Mouse (Mus musculus) activated CD4-positive, CD25-positive, alpha-beta regulatory T cell, adult 4 months (primary cell): ENCODE measurements around the gene Ago1. TPM values are rescaled to one million over a fixed set of nuclear protein-coding genes. Genes with fewer than 3 reads are reported as not detected.
A peak's percentile ranks its signal among the peaks of the same experiment; 100 is the strongest.

Source experiments
- ATAC-seq: one replicate; pipeline ENCODE4 v1.8.0; 2017
- polyA plus RNA-seq, 2 experiments: library from polyadenylated mRNA; unstranded; fragments of 100-300 nt; shearing (Covaris generic); gene quantifications; one replicate each; pipeline ENCODE4 v1.2.1; 2017

The Ago1 gene
- polyA plus RNA-seq: 1 to 10 TPM; 6.7 to 7.8 TPM

GRCm38 (mm10) chr4:126468285-126468901, at the start of gene Ago1:
Ago1 (minus strand) TSS chr4:126468583.
- ATAC-seq: peak; percentile 89

GRCm38 (mm10) chr4:126512308-126513066, 44.1 kb upstream of the Ago1 start:
- no peak for ATAC-seq

GRCm38 (mm10) chr4:126511013-126511412, 42.6 kb upstream of the Ago1 start:
- no peak for ATAC-seq

- ATAC-seq: no peak
These were observed 40.7 kb upstream of the Ago1 start for GRCm38 (mm10) chr4:126509072-126509471.

- ATAC-seq: no peak
These were observed 39.9 kb upstream of the Ago1 start for GRCm38 (mm10) chr4:126508110-126508899.

- no peak for ATAC-seq
These were observed 34.6 kb upstream of the Ago1 start for GRCm38 (mm10) chr4:126502977-126503309.

- no peak for ATAC-seq
These were observed 34.0 kb upstream of the Ago1 start for GRCm38 (mm10) chr4:126502141-126502976.

- ATAC-seq: no peak
These were observed 30.2 kb upstream of the Ago1 start for GRCm38 (mm10) chr4:126498601-126499000.

- no peak for ATAC-seq
These were observed 28.6 kb upstream of the Ago1 start for GRCm38 (mm10) chr4:126496963-126497362.

GRCm38 (mm10) chr4:126495942-126496790, 27.8 kb upstream of the Ago1 start:
- ATAC-seq: no peak

- no peak for ATAC-seq
These were observed 27.1 kb upstream of the Ago1 start for GRCm38 (mm10) chr4:126495453-126495852.

GRCm38 (mm10) chr4:126493416-126493815, 25.0 kb upstream of the Ago1 start:
- ATAC-seq: no peak

GRCm38 (mm10) chr4:126491977-126492376, 23.6 kb upstream of the Ago1 start:
- no peak for ATAC-seq

GRCm38 (mm10) chr4:126490726-126491125, 22.3 kb upstream of the Ago1 start:
- ATAC-seq: no peak

- no peak for ATAC-seq
These were observed 21.4 kb upstream of the Ago1 start for GRCm38 (mm10) chr4:126489811-126490210.

- no peak for ATAC-seq
These were observed 17.8 kb upstream of the Ago1 start for GRCm38 (mm10) chr4:126486217-126486616.

GRCm38 (mm10) chr4:126485065-126485464, 16.7 kb upstream of the Ago1 start:
- ATAC-seq: no peak

- ATAC-seq: no peak
These were observed 15.5 kb upstream of the Ago1 start for GRCm38 (mm10) chr4:126483874-126484273.

GRCm38 (mm10) chr4:126482951-126483350, 14.6 kb upstream of the Ago1 start:
- ATAC-seq: no peak

GRCm38 (mm10) chr4:126481461-126481860, 13.1 kb upstream of the Ago1 start:
- no peak for ATAC-seq

- ATAC-seq: no peak
These were observed 11.9 kb upstream of the Ago1 start for GRCm38 (mm10) chr4:126480288-126480687.

GRCm38 (mm10) chr4:126473031-126473430, 4.6 kb upstream of the Ago1 start:
- no peak for ATAC-seq
